Mouse (Mus musculus): ENCODE measurements around the gene Tcp11l2. TPM values are rescaled to one million over a fixed set of nuclear protein-coding genes. Genes with fewer than 3 reads are reported as not detected.

Tcp11l2 gene
- 20.0 and 22.5 TPM in 2 replicates for polyA plus RNA-seq (2016; fragmentation: Nextera tagmentation; extraction: Ambion mirVana)

GRCm38 (mm10) chr10:84576395-84577070 is at the start of gene Tcp11l2:
Gene Tcp11l2 (plus strand): TSS chr10:84576626.
- Histone ChIP-seq H3K27me3 (0 out of 2 replicates have a peak, but pooled peaks cover 4% of the 10 kb centered on the region), H3K4me2 (replicated peaks) (peak within 1 kb of the TSS; percentile 95), H3K9ac (peak within 1 kb of the TSS; percentile 65), H3K27ac (peak within 1 kb of the TSS; percentile 61; the same call in 1 of the 2 replicates), H3K4me1 (peaks cover 11% of the 10 kb centered on the region), H3K4me3 (peak within 1 kb of the TSS; percentile 69), H3K36me3 (no peaks in the 10 kb centered on the region), H3K9me3 (replicated peaks) (no peaks in the 10 kb centered on the region)
- ATAC-seq (ENCODE audit: low FRiP score): peak; percentile 98
- WGBS: under 1% methylated on average over 46 of the region's 46 CpGs

- Histone ChIP-seq H3K9me3 (replicated peaks) (no peaks in the 10 kb centered on the region), H3K27ac (no peak overlapping the region), H3K4me2 (replicated peaks) (no peak overlapping the region), H3K27me3 (no peaks in the 10 kb centered on the region), H3K4me1 (peaks cover 40% of the 10 kb centered on the region), H3K36me3 (peaks cover 46% of the 10 kb centered on the region), H3K4me3 (no peak overlapping the region), H3K9ac (no peak overlapping the region)
- WGBS: 74% methylated on average over 5 of the region's 5 CpGs
- ATAC-seq (ENCODE audit: low FRiP score): no peak
These were observed 49.4 kb upstream of the Tcp11l2 start for GRCm38 (mm10) chr10:84527070-84527469.

GRCm38 (mm10) chr10:84527631-84528030 is 48.8 kb upstream of the Tcp11l2 start:
- peaks cover 46% of the 10 kb centered on the region for H3K36me3 ChIP-seq

GRCm38 (mm10) chr10:84530388-84530787 is 46.0 kb upstream of the Tcp11l2 start:
- 91% methylated on average over 8 of the region's 8 CpGs for WGBS
- Histone ChIP-seq H3K9me3 (replicated peaks) (no peaks in the 10 kb centered on the region), H3K4me1 (peaks cover 54% of the 10 kb centered on the region), H3K36me3 (peaks cover 33% of the 10 kb centered on the region), H3K27me3 (no peaks in the 10 kb centered on the region), H3K4me2 (replicated peaks) (peak overlapping the region; percentile 78), H3K9ac (peak overlapping the region; percentile 8; the same call in 1 of the 2 replicates), H3K27ac (0 out of 2 replicates have a peak overlapping the region, but pooled peaks have one; percentile 44), H3K4me3 (0 out of 2 replicates have a peak overlapping the region, but pooled peaks have one; percentile 76)
- no peak for ATAC-seq (ENCODE audit: low FRiP score)

More at GRCm38 (mm10) chr10:84527631-84528030, 48.8 kb upstream of the Tcp11l2 start:
- Histone ChIP-seq H3K9me3 (replicated peaks) (no peaks in the 10 kb centered on the region), H3K4me2 (replicated peaks) (no peak overlapping the region), H3K27me3 (no peaks in the 10 kb centered on the region), H3K4me3 (no peak overlapping the region), H3K9ac (no peak overlapping the region), H3K27ac (no peak overlapping the region), H3K4me1 (peaks cover 46% of the 10 kb centered on the region)
- ATAC-seq (ENCODE audit: low FRiP score): no peak
- WGBS: 90% methylated on average over 12 of the region's 12 CpGs

- Histone ChIP-seq H3K36me3 (peaks cover 28% of the 10 kb centered on the region), H3K4me3 (peak overlapping the region; percentile 76), H3K4me1 (peaks cover 55% of the 10 kb centered on the region), H3K4me2 (replicated peaks) (peak overlapping the region; percentile 78), H3K9me3 (replicated peaks) (no peaks in the 10 kb centered on the region), H3K27ac (no peak overlapping the region), H3K9ac (peak overlapping the region; percentile 97; the same call in 1 of the 2 replicates), H3K27me3 (no peaks in the 10 kb centered on the region)
- no peak for ATAC-seq (ENCODE audit: low FRiP score)
- WGBS: 75% methylated on average over 4 of the region's 4 CpGs
These were observed 44.9 kb upstream of the Tcp11l2 start for GRCm38 (mm10) chr10:84531576-84531975.

- Histone ChIP-seq H3K9me3 (replicated peaks) (no peaks in the 10 kb centered on the region), H3K4me3 (peak overlapping the region; percentile 76), H3K27ac (peak overlapping the region; percentile 91; the same call in 1 of the 2 replicates), H3K27me3 (no peaks in the 10 kb centered on the region), H3K4me2 (replicated peaks) (peak overlapping the region; percentile 78), H3K9ac (peak overlapping the region; percentile 97), H3K36me3 (peaks cover 21% of the 10 kb centered on the region), H3K4me1 (peaks cover 53% of the 10 kb centered on the region)
- ATAC-seq (ENCODE audit: low FRiP score): no peak
- 63% methylated on average over 16 of the region's 16 CpGs for WGBS
These were observed 44.1 kb upstream of the Tcp11l2 start for GRCm38 (mm10) chr10:84532191-84532889.

- Histone ChIP-seq H3K27ac (peak overlapping the region; percentile 91), H3K9ac (peak overlapping the region; percentile 97), H3K4me3 (peak overlapping the region; percentile 76), H3K36me3 (peaks cover 12% of the 10 kb centered on the region), H3K4me1 (peaks cover 50% of the 10 kb centered on the region), H3K4me2 (replicated peaks) (peak overlapping the region; percentile 78), H3K27me3 (no peaks in the 10 kb centered on the region), H3K9me3 (replicated peaks) (no peaks in the 10 kb centered on the region)
- WGBS: under 1% methylated on average over 38 of the region's 72 CpGs
- peak; percentile 55 for ATAC-seq (ENCODE audit: low FRiP score)
These were observed 43.2 kb upstream of the Tcp11l2 start for GRCm38 (mm10) chr10:84532911-84533882.

- ATAC-seq (ENCODE audit: low FRiP score): peak; percentile 90
- H3K9ac ChIP-seq: peak within 1 kb of the TSS; percentile 97
These were observed 42.3 kb upstream of the Tcp11l2 start, which contains the start of gene Ckap4 for GRCm38 (mm10) chr10:84533912-84534671. Gene Ckap4 (minus strand): TSS chr10:84534062.

GRCm38 (mm10) chr10:84535458-84535857 is 41.0 kb upstream of the Tcp11l2 start:
- Histone ChIP-seq H3K9me3 (replicated peaks) (no peaks in the 10 kb centered on the region), H3K27ac (no peak overlapping the region), H3K4me3 (no peak overlapping the region), H3K36me3 (no peaks in the 10 kb centered on the region), H3K9ac (no peak overlapping the region), H3K4me1 (peaks cover 34% of the 10 kb centered on the region), H3K4me2 (replicated peaks) (no peak overlapping the region), H3K27me3 (no peaks in the 10 kb centered on the region)
- WGBS: 83% methylated on average over 5 of the region's 5 CpGs
- no peak for ATAC-seq (ENCODE audit: low FRiP score)

More at GRCm38 (mm10) chr10:84533912-84534671, 42.3 kb upstream of the Tcp11l2 start, which contains the start of gene Ckap4:
- WGBS: under 1% methylated on average over 26 of the region's 64 CpGs
- Histone ChIP-seq H3K36me3 (0 out of 2 replicates have a peak, but pooled peaks cover 3% of the 10 kb centered on the region), H3K4me1 (peaks cover 44% of the 10 kb centered on the region), H3K27me3 (no peaks in the 10 kb centered on the region), H3K27ac (peak within 1 kb of the TSS; percentile 91), H3K4me3 (peak within 1 kb of the TSS; percentile 76), H3K4me2 (replicated peaks) (peak within 1 kb of the TSS; percentile 78), H3K9me3 (replicated peaks) (no peaks in the 10 kb centered on the region)

- Histone ChIP-seq H3K9ac (no peak overlapping the region), H3K4me1 (peaks cover 30% of the 10 kb centered on the region), H3K27me3 (no peaks in the 10 kb centered on the region), H3K27ac (no peak overlapping the region), H3K36me3 (no peaks in the 10 kb centered on the region), H3K4me2 (replicated peaks) (no peak overlapping the region), H3K4me3 (no peak overlapping the region), H3K9me3 (replicated peaks) (no peaks in the 10 kb centered on the region)
- 54% methylated on average over 4 of the region's 4 CpGs for WGBS
- ATAC-seq (ENCODE audit: low FRiP score): no peak
These were observed 40.6 kb upstream of the Tcp11l2 start for GRCm38 (mm10) chr10:84535859-84536258.

- Histone ChIP-seq H3K9ac (no peak overlapping the region), H3K4me1 (peaks cover 5% of the 10 kb centered on the region; the same call in 1 of the 2 replicates), H3K4me3 (no peak overlapping the region), H3K27ac (no peak overlapping the region), H3K4me2 (replicated peaks) (no peak overlapping the region), H3K9me3 (replicated peaks) (no peaks in the 10 kb centered on the region), H3K36me3 (no peaks in the 10 kb centered on the region), H3K27me3 (no peaks in the 10 kb centered on the region)
- ATAC-seq (ENCODE audit: low FRiP score): no peak
- WGBS: 90% methylated on average over 6 of the region's 6 CpGs
These were observed 36.8 kb upstream of the Tcp11l2 start for GRCm38 (mm10) chr10:84539651-84540050.
